Mouse (Mus musculus) adrenal gland, adult (tissue): ENCODE results near the gene Taok1.
"Not testable (repeated sequence)": the region's sequence is repeated elsewhere in the genome, so short reads cannot be mapped to it uniquely, and the experiment has no call there.

Experiments used
- DNase-seq, 2 experiments: peaks; one replicate each; pipeline ENCODE4 v3.0.0; 2022 to 2023; ENCODE audit warnings: low spot score in 1 of 2; ENCODE audit not compliant: inconsistent age in 2 of 2

The Taok1 gene

DNA sequence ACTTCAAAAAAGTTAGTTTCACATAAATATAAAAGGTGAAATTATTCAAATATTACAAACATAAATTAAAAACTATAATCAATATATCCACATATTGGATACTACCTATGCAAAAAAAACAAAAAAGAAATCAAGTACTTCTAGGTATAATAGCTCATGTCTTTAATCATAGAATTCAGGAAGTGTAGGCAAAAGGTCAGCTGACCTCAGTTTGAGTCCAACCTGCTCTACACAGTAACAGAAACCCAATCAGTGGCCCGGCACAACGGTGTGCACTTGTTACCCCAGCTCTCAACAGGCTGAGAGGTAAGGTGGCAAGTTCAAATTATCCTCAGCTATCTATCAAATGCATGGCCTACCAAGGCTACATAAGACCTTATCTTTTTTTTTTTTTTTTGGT lies 16.8 kb downstream of the Taok1 start:
- no peak for DNase-seq

DNA sequence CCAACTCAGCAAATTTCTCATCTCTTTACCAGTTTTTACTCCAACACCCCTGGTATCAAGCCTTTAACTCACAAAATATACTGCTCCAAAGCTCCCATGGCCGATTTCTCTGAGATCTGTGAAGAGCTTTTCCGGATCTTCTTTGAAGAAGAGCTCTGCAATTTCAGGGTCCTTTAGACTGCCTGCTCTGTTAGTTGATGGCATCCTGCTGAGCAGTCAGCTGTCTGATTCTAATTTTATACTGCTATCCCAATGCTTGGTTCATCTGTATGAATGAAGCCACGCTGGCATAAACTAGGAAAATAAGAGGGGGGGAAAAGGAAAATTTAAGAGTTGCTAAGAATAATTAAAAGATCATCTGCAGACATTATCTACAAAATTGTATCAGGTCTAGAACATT lies 22.4 kb downstream of the Taok1 start:
- DNase-seq = no peak

DNA sequence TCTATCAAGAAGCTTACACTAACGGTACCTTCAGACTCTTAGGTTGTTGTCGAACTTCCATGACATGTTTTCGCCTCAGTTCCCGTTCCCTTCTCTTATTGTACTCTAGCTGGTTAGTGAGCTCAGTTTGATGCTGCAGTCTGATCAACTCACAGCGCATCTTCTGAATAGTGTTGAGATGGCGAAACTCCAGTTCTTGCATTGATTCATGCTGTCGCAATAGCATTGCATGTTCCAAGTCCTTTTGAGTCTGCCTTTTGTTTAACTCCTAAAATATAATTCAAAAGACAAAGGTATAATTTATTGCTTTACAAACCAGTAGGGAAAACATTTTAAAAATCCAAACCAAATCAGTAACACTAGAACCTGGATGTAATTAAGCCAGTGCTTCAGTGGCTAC lies 62.4 kb downstream of the Taok1 start:
- peak in 1 of 2 experiments; percentile 45 for DNase-seq

DNA sequence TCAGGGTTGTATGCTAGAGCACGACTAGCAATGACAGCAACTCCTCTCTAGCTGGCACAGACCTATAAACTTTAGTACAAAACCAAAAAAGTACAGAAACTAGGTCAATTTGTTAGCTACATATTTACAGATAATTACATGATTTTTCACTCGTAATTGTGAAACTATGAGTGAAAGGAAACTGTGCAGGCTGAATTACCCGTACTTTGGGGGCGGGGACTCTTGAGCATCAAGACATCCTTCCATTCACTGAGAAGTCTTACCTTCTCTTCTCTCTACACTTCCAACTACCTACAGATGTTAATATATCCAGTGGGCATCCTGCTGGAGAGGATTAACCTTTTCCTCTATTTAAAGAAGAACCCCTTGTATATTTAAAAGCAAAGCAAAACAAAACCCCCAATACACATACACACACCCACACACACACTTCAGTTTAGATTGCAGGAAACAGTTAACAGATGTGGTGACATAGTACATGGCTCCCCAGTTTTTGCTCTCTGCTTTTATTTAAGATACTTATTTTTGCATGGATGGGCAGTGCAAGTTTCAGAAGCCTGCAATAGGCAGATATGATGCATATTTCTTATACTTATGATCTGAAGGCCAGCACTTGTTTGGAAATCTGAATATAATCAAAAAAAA lies 75.3 kb downstream of the Taok1 start:
- no peak for DNase-seq

DNA sequence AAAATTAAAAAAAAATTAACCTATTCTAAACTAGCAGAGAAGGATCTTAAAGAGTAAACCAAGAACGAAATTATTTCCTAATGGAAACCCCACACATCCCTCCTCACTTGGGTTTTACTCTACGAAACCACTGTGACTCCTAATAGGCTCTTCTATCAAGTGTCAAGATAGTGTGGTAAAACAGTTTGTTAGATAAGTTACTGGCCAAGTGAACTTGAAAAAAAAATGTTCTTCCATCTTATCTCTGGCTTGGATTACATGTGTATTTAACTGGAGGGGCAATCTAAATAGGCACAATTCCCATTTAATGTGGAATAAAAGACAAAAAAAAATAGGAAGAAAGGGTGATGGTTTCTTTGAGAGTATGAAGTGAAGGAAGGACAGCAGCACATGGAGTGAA lies 76.8 kb downstream of the Taok1 start:
- DNase-seq = no peak

DNA sequence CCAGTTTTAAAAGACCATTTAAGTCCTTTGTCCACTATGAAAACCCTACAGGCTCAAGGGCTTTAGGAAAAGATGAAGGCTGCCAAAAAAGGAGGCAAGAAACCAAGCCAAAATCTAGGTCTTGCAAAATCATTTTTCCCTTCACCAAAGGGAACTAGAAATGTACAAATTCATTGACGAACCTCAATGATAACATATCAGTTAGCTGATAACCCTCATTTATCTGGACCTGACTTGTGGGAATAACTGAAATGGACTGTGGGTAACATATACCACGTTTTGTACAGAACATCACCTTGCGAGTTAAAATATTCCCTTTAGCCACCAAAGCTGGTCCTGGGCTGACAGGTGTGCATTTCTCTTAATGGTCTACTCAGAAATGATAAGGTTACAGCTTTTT lies 78.0 kb downstream of the Taok1 start:
- DNase-seq = no peak

DNA sequence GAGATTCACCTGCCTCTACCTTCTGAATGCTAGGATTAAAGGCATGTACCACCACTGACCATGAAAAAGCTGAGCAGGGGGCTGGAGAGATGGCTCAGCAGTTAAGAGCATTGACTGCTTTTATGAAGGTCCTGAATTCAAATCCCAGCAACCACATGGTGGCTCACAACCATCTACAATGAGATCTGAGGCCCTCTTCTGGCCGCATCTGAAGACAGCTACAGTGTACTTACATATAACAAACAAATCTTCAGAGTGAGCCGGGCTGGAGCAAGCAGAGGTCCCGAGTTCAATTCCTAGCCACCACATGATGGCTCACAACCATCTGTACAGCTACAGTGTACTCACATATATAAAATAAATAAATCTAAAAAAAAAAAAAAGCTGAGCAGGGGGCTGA lies 79.2 kb downstream of the Taok1 start:
- not testable (repeated sequence) for DNase-seq

DNA sequence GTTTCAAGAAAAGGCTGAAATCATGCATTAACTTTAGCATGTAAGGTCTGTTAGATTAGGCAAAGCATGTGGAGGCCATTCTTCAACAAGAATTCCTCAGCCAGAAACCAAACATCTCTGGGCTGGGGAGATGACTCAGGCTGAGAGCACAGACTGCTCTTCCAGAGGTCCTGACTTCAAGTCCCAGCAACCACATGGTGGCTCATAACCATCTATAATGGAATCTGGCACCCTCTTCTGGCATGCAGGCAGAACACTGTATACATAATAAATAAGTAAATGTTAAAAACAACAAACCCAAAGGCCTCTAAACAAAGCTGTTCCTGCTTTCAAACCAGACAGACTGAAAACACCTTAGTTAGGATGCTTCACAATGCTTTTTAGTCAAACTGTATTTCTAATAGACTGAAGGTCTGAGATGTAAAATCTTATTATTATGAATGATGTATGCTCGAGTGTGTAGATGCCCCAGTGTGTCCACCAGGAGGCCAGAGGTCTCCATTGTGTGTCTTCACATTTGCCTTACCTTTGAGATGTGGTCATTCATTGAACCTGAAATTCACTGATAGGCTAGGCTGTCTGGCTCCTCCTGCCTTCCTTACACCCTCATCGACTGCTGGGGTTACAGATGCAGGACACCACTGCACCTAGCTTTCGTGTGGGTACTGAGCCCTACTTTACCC lies 81.7 kb downstream of the Taok1 start:
- DNase-seq = no peak

DNA sequence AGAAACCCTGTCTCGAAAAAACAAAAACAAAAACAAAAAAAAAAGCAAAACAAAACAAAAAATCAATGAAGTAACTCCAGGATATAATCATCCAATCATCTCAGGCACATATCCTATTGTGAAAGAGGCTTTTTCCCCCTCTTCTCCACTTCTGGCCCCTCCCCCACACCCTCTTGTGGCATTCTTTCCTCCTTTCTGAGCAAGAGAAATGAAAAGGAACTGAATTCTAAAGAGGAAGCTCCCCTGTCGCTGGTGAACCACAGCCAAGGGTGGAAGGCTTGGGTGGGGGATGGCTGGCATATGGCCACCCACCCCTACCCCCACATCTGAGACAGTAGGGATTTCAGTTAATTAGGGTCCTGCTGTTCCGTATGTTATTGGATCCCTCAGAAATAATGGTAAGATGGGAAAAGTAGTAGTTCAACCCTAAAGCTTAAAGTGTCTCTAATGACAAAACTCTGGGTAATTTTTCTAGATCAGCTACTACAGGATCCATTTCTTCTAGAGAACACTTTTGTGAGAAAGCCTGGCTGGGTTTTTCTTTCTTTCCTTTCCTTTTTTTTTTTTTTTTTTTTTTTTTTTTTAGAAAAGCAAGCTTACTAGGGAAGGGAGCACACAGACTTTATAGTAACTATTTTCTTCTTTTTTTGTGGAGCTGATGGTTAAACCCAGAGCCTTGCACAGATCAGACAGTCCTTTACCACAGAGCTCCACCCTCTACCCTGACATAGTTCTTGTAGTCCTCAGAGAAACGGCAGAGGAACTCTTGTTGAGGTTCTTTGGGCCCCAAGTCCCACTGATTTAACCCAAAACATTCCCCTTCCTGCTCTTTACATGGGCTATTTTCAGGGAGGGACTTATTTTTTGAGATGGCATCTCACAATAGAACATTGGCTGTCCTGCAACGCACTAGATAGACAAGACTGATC lies 86.8 kb downstream of the Taok1 start:
- peak; percentile 24 to 56 for DNase-seq

DNA sequence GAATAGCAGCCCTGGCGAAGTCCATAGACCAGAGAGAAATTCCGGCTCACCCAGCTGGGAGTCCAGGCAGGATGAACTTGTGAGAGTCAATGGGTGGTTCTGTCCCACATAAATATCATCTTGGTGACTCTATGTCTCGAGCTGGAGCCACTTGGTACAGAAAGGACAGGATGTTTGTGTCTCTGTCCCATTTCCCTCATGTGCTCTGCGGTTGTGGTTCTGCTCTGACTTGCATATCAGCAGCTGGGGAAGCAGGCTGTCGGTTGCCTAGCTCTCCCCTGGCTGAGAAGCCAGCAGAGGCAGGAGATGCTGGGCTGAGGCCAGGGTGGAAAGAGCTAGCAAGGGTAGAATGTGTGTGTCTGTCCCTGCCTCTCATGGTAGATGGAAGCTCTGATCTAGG lies 88.6 kb downstream of the Taok1 start, which contains the start of gene Gm10392:
Gene Gm10392 (minus strand): TSS at position 156 of the 400 bp plus-strand sequence.
- peak; percentile 49 to 58 for DNase-seq

DNA sequence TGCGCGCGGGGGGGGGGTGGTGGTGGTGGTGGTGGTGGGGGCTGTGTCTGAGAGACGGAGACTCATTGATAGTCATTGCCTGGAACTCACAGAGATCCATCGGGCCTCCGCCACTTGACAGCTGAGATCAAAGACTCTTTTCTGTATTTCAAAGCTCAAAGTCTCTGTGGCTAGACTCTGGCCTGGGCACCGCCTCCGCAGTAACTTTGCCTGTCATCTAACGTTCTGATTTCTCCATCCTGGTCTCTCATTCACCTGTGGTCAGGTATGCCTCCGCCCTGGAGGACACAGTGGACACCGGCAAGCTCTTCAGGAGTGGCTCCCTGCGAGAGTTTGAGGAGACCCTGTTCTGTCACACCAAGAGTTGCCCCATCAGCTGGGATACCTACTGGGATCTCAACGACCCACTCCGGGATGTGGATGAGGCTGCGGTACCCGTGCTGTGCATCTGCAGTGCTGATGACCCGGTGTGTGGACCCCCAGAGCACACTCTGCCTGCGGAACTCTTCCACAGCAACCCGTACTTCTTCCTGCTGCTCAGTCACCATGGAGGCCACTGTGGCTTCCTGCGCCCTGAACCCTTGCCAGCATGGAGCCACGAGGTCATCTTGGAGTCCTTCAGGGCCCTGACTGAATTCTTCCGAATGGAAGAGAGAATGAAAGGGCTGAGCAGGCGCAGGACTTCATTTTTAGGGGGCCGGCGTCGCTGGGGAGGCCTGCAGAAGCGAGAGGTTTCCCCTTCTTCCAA lies 89.4 kb downstream of the Taok1 start:
- peak; percentile 52 to 81 for DNase-seq

DNA sequence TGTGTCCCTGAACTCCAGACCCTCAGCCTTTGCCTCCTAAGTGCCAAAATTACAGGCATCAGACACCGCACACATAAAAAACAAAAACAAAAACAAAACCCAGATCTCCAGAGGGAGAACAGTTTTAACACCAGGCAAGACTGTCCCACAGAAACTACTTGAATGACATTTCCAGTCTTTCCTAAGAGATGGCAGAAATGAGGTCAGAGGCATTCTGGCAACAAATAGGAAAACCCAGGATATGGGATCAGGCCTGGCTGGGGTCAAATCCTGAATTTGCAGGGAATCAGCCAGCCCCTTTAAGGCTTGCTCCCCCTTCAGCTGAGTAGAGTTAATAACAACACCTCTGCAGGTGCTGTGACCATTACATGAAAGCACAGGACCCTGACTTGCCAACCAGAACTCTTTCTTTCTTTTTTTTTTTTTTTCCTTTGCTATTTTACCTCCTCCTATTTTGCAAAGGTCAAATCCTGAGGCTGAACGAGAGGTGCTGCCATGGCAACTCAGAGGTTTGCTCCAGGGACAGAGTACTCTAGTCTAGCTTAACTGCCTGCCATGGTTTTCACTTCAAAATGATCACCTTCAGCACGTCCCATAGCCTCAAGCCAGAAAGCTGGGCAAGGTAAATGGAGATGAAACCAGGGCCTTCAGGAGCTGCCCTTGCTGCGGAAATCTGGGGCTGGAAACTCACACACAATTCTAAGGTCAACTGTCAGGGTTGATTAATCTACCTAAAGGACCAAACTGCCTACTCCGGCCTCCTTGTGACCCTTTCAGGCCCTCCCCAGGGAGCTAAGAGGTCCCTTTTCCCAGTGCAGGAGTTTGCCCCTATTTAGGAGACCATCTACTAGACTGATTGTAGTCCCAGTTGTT lies 90.8 kb downstream of the Taok1 start:
- peak; percentile 35 to 75 for DNase-seq

DNA sequence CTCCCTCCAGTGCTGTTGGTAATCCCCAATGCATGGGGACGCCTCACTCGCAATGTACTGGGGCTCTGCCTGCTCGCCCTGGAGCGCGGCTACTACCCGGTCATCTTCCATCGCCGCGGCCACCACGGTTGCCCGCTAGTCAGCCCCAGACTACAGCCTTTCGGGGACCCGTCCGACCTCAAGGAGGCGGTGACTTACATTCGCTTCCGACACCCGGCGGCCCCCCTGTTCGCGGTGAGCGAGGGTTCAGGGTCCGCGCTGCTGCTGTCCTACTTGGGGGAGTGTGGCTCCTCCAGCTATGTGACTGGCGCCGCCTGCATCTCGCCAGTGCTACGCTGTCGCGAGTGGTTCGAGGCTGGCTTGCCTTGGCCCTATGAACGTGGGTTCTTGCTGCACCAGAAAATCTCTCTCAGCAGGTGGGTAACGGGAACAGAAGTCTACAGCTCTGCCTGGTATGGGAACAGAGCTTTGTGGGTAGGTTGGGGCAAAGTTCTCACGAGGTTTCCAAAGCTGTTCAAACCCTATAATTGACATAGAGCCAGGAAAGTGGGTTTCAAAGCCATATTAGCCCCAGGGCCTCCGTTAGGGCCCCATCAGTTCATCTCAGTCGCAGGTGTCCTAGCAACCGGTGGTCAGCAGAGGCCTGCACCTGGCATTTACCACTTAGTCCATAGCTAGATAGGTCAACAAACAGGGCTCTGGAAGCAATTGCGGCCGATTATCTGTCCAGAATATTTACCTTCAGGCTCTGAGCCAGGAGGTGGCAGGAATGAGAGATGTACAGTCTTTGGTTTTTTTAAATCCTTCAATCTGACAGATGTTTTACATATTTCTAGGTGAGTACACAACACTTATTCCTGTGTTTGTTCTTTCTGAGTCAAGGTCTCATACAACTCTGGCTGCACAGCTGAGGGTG lies 91.7 kb downstream of the Taok1 start, which contains the start of gene Trp53i13:
Gene Trp53i13 (minus strand): TSS at position 344 of the 916 bp plus-strand sequence.
- peak; percentile 64 to 65 for DNase-seq

DNA sequence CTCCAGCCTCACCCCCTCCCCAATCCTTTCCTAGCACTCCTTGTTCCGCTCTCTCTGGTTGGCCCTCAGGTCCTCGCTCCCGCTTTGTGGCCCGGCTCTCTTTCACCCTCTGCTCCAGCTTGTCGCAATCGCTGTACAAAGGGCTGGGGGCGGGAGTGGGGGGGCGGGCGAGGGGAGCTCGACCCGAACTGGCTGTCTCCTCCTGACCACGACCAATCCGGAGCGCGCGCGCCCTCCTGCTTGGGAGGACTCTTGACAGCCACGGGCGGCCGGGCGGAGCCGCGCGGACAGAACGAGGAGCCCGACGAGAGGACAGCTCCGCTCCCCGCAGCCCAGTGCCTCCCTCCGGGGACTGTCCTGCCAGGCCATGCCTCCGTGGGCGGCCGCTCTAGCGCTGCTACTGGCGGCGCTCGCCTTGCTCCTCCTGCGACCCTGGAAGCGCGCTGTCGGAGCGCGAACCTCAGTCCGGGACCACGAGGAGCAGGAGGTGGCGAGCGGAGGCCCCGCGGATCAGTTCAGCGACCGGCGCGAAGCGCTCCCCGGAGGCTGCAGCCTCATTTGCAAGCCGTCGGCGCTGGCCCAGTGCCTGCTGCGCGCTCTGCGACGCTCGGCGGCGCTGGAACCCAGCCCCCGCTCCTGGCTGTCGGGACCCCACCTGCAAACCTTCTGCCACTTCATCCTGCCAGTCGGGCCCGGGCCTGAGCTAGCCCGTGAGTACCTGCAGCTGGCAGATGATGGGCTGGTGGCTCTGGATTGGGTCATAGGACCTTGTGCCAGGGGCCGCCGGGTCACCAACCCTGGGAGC lies 92.6 kb downstream of the Taok1 start, which contains the start of gene Abhd15:
Gene Abhd15 (plus strand): TSS at position 290 of the 805 bp plus-strand sequence.
- peak; percentile 93 to 97 for DNase-seq

DNA sequence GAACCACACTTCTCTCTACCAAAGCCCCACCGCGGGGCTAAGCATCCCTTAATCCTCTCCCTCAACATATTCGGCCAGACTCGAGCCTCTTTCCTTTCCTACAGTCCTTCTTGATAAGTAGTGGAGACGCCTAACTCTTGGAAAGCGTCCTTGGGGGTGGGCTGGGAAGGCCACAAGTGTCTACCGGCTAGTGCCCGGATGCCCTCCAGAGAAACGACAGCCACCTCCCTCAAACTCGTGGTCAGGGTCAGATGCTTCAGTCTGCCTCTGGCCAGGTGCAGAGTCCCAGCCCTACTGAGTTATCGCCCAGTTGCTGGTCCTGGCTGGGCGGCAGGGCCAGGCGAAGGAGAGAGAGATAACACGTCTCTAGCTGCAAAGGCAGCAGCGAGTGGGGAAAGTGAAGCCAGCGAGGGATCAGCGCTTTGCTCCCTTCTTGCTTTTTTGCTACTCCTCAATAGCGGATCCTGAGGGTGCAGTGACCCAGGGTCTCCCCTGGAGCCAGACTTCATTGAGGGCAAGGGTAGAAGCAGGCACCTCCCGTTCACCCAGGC lies 93.3 kb downstream of the Taok1 start:
- DNase-seq = no peak

DNA sequence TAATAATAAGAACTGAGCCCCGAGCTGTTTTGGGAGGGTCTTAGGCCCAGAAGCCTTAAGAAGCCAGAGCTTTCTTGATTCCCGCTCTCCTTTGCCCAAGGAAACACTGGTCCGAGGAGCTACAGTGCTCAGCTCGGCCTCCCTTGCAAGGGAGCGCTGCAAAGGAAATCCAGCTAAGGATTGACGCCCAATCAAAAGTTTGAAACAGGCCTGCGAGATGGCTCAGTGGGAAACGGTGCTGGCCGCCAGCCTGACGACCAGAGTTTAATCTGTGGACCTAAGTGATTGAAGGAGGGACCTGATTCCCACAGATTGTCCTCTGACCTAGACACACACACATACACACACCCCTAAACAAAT lies 93.8 kb downstream of the Taok1 start:
- DNase-seq = no peak

DNA sequence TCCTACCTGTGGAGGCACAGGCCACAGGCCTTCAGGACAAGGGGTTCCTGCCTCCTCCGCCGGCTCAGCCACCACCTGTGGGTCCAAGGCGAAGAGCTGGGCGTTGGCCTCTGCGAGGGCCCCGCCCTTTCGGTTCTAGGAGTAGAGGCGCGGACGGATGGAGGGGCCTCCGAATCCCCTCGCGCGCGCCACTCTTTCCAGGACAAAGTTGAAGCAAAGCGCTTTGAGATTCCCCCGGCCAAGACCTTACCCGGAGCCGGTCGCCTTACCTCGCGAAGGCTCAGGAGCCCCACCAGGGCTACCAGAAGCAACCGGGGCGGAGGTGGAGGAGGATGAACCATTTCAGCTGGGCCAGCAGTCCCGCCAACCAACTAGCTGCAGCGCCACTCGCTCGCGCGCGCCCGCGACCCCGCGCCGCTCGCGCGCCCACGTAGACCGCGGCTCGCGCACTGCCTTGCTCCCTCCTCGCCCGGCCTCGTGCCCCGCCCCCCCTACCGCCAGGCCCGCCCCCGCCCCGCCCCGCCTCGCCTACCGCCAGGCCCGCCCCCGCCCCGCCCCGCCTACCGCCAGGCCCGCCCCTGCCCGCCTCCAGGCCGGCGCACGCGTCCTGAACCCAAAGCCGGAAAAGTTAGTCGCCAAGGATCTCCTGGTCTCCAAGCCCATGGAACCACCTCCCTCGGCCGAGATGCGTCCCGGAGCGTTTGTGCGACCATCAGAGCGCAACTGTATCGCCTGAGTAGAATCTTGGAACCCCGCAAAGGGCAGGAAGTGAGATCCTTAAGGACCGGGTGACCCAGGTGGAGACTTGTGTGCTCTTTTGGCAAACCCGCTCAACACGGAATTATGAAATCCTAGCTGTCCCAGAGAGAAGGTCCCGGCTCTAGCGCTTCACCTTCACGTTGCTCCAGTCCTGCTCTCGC lies 94.5 kb downstream of the Taok1 start:
- peak; percentile 90 to 96 for DNase-seq
